Mouse (Mus musculus) spleen, postnatal 4 days (tissue): Measurements from ENCODE around the gene Abca7.
A peak's percentile ranks its signal among the peaks of the same experiment; 100 is the strongest.
"Not testable (repeated sequence)": the region's sequence is repeated elsewhere in the genome, so short reads cannot be mapped to it uniquely, and the experiment has no call there.

Source experiments
- DNase-seq, 2 experiments: peaks; one replicate each; pipeline ENCODE4 v3.0.0; 2022; ENCODE audit warnings: low spot score in 2 of 2

The Abca7 gene

DNA sequence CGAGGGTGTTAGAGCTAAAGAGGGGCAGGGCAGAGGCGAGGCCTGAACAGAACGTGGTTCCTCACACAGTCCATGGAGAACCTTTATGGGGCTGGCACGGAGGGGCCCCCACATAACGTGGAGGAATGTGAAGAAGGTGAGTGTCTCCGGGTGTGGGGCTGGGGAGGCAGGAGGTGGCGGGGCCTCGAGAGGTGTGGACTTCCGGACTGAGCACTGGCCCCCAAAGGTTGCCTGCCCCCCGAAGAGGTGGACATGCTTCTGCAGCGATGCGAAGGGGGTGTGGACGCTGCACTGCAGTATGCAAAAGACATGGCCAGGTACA lies 25.0 kb downstream of the Abca7 start:
- DNase-seq = no peak

DNA sequence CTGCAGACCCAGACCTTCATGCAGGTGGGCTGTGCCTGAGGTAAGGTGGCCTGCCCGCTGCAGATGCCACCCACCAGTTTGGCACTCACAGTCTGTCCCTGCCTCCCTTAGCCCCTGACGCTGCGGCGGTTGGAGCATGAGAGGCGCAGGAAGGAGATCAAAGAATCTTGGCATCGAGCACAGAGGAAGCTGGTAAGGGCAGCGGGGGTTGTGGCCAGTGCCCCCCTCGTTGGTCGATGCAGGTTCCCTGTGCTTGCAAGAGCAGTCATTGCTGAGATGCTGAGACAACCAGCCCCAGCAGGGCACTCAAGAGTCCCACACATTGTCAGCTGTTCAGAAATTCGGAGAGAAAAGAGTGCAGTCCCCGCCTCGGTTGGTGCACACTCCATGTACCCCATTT lies 25.9 kb downstream of the Abca7 start:
- DNase-seq = no peak

DNA sequence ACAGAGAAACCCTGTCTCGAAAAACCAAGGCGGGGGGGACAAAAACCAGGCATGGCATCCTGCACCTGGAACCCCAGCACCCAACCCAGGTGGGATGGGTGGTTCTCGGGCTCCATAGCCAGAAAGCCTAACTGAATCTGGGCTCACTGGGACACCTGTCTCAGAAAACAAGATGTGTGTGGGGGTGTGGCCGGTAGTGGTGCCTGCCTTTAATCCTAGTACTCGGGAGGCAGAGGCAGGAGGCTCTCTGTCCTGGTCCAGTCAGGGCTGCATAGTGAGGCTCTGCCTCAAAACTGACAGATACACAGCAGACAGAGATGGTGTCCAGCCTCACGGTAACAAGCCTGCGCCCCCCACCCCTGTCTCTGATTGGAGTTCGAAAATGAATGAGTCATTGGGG lies 26.5 kb downstream of the Abca7 start:
- DNase-seq = no peak

DNA sequence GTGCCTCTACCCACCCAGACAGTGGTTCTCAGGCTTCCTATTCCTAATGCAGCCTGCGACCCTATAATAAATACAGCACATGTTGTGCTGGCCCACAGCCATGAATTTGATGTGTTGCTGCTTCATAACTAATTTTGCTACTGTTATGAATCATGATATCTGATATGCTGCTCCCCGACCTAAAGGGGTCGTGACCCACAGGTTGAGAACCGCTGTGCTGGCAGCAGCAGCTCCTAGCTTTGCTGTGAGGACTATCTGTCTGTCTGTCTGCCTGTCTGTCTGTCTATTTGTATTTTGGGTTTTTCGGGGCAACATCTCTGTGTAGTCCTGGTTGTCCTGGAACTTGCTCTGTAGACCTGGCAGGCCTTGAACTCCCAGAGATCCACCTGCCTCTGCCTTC lies 27.5 kb downstream of the Abca7 start:
- no peak for DNase-seq

DNA sequence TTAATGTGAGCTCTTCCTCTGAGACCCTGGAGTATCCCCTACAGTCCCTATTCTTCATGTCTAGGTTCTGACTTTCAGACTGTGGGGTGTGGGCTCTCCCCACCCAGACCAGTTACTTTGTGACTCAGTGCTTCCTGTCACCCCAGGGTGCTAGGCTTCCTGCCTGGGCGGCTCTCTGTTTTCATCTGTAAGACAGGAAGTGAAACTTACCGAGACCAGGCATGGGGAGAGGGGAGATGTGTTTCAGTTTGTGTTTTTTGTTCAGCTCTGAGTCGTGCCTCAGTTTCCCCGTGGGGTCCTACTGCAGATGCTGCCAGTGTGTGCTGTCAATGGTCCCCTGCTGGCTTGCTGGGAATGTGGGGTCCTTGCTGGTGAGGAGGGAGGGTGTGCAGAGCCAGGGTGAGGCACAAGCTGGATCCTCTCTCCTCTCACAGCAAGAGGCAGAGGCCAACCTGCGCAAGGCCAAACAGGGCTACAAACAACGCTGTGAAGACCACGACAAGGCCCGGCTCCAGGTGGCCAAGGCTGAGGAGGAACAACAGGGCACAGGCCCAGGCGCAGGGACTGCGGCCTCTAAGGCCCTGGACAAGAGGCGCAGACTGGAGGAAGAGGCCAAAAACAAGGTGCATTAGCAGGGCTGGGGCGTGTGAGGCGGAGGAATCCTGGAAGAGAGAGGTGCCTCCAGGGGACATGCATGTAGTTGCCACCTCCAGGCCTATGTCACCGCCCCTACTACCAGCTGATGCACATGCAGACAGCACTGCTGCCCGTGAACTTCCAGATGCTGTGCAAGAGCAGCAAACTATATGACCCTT lies 28.1 kb downstream of the Abca7 start:
- DNase-seq = no peak

DNA sequence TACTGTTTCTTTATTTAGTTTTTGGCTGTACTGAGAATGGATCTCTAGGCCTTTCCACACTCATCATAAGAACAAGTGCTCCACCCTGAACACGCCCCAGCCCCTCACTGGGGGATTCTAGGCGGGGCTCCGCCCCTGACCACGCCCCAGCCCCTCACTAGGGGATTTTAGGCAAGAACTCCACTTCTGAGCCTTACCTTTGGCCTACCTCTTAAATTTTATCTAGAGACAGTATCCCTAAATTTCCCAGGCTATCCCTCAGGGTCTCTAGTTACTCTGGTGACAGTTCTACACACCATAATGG lies 28.7 kb downstream of the Abca7 start:
- no peak for DNase-seq

DNA sequence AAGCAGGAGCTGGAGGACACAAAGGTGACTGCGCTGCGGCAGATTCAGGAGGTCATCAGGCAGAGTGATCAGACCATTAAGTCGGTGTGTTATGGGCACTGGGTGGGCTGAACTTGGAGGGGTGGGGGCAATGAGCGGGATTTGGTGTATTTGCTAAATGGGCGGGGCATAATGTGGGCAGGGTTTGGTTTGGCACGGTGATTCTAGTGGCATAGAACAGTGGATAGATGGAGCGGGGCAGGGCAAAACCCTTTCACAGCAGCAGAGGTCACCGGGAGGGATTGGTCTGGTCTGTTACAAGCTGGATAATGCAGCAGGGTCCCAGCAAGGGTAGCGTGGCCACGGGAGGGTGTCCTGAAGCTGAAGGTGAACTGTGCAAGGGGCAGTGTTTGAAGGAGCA lies 29.2 kb downstream of the Abca7 start:
- DNase-seq = no peak

DNA sequence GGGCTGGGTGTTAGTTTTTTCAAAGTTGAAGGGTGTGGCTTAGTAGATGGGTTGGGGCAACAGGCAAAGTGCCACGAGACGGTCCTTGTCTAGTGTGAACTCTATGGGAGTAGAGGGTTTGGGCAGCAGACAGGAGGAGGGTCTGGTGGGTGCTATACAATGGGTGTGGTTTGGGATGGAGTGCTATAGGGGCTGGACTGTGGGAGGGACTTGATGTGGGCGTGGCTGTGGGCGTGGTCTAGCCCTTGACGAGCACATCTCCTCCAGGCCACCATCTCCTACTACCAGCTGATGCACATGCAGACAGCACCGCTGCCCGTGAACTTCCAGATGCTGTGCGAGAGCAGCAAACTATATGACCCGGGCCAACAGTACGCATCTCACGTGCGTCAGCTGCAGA lies 29.6 kb downstream of the Abca7 start:
- peak in 1 of 2 experiments; percentile 54 for DNase-seq

DNA sequence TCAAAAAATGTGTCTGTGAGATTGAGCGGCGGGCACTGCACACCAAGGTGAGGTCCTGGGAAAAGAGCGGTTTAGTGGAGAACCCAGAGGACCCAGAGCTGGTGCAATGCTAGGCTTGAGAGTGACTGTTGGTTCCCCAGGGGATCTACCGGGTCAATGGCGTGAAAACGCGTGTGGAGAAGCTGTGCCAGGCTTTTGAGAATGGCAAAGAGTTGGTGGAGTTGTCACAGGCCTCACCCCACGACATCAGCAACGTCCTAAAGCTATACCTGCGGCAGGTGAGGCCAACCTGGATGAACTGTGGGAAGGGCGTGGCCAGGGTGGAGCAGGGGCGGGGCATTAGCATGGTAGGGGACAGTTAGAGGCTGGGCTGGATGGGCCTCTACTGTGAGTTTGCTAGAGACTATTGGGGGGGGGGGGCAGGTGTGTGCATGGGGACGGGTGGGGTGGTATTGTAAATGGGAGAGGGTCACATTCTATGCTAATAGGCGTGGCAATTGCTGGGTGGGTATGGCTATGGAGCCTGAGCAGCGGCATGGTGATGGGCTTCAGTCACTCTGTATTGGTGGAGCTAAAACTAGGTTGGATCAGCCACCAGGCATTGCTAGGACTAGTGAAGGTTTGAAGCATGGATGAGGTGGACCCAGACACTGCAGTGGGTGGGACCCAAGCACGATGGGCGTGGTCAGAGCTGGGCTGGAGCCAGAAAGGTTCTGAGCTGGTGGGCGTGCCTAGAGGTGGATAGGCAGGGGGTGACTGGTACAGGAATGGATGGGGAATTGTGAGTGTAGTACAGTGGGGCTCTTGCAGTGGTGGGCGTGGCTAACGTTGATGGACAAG lies 31.6 kb downstream of the Abca7 start:
- DNase-seq = peak; percentile 59 to 73

DNA sequence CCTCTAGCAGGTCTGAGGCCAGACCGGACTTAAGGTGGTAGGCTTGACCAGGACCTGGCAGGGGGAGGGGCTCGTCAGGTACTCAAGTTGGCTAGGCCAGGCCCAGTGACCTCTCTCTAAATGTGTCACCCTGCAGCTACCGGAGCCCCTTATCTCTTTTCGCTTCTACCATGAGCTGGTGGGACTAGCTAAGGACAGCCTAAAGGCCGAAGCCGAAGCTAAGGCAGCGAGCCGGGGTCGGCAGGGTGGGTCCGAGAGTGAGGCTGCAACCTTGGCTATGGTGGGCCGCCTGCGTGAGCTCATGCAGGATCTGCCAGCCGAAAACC lies 32.2 kb downstream of the Abca7 start:
- DNase-seq = no peak

DNA sequence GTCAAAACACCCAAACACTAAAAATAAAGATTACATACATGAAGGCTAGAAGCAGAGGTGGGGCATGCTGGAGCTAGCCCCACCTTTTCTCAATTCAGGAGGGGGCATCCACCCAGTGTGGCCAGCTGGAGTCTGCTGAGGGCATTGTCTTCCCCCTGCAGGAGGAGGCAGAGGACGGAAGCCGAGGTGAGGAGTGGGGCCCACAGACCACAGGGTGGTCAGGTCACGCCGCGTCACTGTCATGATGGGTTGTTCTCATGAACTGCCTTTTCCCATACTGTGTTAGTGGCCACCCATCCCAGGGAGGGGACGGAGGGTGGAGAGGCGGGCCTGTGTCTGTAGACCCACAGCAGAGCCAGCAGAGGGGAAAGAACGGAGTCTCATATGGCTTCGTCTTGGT lies 33.9 kb downstream of the Abca7 start:
- DNase-seq = no peak

DNA sequence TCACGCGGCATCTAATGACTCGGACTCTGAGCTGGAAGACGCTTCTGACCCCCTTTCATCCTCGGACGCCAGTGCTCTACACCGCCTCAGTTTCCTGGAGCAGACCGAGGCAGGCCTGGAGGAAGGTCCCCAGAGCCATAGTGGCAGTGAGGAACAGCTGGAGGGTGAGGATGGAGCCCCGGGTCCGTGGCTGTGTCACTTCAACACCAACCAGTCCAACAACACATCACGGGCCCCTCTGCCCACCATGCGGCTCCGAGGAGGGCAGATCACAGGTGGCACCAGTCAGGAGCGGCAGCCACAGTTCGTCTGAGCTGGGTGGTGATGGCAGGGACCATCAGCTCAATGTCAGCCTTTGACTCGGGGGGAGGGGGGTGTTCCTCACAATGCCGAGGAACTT lies 34.4 kb downstream of the Abca7 start:
- no peak for DNase-seq

DNA sequence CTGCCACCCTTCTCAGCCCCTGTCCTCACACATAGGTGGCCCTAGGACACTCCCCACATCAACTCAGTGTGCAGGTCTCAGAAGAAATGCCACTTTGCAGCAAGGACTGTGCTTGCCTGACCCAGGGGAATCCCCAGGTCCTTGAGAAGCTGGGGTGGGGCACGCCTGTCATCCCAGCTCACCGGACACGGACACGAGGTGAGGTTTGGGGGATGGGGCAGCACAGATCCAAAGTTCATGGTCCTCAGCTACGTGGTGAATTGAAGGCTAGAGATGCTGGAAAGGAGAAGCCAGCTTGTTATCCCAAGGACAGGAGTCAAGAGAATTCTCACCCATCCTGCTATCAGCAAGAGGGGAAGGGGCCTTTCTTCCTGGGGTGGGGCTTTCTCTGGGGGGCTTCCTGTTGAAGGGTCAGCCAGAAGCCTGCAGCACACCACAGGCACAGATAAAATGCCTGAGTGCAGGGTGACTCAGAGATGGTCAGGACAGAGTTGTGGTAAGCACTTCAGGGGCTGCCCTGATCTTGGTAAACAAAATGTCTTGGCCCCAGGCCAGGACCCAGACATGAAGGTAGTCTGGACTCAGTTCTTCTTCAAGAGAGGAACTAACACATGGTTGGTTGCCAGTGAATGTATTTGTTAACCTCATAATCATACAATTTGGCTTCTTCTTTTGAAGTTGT lies 36.6 kb downstream of the Abca7 start:
- DNase-seq = peak; percentile 74 to 85

DNA sequence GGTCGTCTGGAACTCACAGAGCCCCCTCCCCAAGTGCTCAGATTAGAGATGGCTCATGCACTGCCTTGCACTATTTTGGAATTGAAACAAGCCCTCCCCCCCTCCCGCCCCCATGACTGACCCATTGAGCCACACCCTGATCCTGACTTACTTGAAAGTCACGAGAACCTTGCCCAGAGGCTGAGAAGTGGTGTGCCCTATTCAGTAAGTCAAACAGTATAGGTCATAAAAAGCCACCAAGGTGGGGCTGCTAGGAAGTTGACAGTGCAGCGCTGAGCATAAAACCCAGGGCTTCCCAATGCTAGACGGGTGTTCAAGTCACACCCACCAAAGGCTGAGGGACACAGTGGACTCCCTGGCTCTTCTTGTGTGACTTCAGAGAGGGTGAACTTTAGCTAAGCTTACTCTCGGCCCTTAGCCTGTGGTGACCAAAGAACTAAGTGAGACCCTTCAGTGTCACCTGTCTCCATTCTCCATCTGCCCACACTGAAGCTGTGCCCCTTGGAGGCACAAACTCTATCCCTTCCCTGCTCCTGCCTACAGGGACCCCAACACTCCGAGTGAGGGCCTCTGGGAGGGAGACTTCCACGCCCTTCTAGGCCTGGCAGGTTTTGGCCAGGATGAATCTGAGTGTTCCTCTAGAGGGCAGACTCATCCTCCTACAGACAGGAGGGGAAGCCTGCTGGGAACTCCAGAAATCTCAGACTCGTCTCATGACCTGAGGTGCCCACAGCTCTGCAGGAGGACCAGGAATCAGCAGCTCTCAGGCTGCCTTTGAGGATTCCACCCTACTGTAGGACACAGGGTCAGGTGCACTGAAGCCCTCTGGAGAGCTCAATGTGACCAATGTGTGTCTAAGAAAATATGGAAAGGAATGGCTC lies 37.5 kb downstream of the Abca7 start:
- no peak for DNase-seq

DNA sequence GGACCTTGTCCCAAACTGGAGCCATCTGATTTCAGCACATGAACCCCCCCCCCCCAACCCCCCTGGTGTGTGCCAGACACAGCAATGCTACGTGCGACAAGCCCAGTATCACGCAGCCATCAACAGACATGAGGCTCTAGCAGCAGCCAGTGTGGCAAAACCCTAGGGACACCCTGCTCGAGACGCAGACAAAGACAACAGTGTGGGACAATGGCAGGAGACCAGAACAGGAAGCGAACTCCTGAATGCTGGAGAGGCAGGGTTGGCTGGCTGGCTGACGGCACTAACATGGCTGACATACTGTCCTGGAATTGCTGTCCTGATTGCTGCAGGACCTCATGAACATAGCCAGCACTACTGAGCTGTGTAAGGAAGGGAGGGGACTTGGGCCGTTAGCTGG lies 38.9 kb downstream of the Abca7 start:
- DNase-seq = no peak

DNA sequence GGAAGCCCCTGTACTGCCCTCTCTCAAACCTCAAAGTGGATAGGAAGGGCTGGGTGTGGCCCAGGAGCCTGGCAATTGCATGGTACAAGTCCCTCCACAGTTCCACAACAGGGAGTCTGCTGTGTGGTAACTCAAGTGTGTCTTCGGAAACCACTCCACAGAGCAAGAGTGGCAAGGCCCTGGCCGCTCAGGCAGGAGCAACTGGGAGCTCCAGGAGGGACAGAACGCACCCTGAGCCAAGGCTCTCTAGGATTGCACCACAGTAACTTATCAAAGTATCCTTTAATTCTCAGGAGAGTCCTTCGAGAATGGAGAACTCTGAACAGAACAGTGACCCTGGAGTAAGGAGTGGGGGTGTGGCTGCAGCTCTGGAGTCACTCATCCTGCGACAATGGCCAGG lies 39.4 kb downstream of the Abca7 start:
- no peak for DNase-seq

DNA sequence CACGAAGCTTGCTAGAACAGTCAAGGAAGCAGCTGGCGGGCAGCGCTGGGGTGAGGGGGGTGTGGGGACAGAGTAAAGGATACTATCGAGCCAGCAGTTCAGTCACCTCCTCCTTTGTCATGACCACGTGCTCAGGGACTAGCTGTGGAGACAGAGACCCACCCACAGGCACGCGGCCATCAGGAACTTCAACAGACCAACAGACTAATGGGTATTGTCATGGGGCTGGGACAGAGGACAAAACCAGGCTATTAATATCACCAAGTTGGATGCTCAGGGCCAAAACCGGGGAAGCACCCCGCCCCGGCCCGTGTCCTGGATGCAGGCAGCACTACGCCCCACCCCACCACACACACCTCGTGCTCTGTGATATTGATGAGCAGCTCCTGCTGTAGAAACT lies 40.5 kb downstream of the Abca7 start:
- no peak for DNase-seq

DNA sequence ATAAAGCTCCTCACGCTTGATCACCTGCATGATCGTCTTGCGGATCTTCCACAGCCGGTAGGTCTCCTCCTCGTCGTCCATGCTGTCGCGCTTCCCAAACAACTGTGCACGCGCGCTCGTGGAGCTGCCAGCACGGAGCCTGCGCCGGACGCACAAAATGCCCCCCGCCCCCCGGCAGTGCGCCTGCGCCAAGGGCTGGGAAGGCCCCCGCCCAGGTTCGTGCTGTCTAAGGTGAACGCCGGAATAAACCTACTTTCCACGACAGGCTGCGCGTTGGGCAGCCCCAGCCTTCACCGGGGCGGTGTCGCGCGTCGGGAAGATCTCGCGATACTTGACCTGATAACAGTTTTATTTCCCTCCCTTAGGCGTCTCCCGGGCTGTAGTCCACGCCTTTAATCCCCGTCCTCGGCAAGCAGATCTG lies 43.3 kb downstream of the Abca7 start, which contains the start of gene Polr2e:
Polr2e (minus strand) TSS at position 237 of the 421 bp plus-strand sequence.
- DNase-seq = peak; percentile 97 to 98

DNA sequence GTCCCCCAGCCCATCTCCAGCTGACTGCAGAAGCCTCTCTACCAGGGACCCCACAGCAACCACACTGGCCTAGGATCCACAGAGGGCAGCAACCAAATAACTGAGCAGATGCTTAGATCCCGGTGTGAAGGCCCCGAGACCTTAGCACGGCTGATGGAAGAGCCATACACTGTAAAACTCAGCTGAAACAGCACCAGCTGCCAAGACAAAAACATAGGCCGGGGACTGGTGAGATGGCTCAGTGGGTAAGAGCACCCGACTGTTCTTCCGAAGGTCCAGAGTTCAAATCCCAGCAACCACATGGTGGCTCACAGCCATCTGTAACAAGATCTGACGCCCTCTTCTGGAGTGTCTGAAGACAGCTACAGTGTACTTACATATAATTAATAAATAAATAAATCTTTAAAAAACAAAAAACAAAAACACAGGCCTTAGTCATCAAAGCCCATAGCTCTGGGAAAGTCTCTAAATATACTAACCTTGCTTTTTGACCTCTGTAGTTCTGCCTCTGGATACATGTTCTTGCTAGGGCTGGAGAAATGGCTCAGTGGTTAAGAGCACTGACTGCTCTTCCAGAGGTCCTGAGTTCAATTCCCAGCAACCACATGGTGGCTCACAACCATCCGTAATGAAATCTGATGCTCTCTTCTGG lies 45.2 kb downstream of the Abca7 start:
- DNase-seq = not testable (repeated sequence)

DNA sequence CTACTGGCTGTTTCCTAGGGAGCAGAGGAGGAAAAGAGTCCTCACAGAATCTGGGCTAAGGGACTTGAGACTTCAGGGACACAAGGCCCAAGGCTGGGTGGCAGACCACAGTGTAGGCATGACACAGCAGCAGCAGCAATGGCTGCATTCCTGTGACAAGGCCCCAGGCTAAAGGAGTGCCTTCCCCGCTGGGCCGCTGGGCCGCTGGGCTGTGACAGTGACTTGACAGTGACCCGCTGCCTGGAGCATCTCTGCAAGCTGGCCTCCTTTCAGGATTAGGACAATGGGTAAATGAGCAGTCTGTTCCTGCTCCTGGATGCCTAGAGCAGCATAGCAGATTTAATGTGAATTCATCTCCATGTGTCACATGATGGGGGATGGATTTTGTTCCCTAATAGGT lies 47.8 kb downstream of the Abca7 start:
- DNase-seq = no peak

DNA sequence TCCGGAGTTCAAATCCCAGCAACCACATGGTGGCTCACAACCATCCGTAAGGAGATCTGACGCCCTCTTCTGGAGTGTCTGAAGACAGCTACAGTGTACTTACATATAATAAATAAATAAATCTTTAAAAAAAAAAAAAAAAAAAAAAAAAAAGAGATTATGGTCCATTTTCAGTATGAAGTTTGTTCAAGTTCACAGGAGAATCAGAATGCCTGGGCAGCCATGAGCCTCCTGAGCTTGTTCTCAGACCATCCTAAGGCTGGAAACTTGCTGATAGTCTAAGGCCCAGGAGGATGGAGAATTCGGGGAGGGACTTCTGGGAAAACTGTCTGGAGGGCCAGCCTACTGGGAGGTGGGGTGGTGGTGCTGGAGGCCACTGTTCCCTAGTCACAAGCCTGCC lies 49.1 kb downstream of the Abca7 start:
- DNase-seq = not testable (repeated sequence)
